Mouse (Mus musculus) monocyte, adult 5-6 weeks (primary cell): Measurements from ENCODE around the gene Ppm1a. TPM values are rescaled to one million over a fixed set of nuclear protein-coding genes. Genes with fewer than 3 reads are reported as not detected.

ENCODE experiments used
- ATAC-seq: fragments of 153-309, 156-312 bp; replicated peaks from 2 replicates; pipeline ENCODE4 v1.8.0; 2017; ENCODE audit warnings: mild to moderate bottlenecking; ENCODE audit not compliant: low TSS enrichment, insufficient number of reproducible peaks, severe bottlenecking, poor library complexity, low FRiP score
- total RNA-seq: library from RNA; stranded (forward); fragments of 200-1000, 200-491, 200-594 nt; gene quantifications from 3 replicates; pipeline ENCODE4 v1.2.3, GENCODE M21; 2017

Gene Ppm1a
- total RNA-seq: 150 to 232 TPM (median 173 TPM) in 3 replicates

- no peak for ATAC-seq
Measured at GRCm38 (mm10) chr12:72757086-72757485, at the start of gene Ppm1a. Gene Ppm1a, plus strand, starts transcription at chr12:72757455.

GRCm38 (mm10) chr12:72709981-72710380 is 47.3 kb upstream of the Ppm1a start:
- ATAC-seq: no peak

GRCm38 (mm10) chr12:72714896-72715295 is 42.4 kb upstream of the Ppm1a start:
- ATAC-seq: no peak

- ATAC-seq: no peak
Measured at GRCm38 (mm10) chr12:72715846-72716245, 41.4 kb upstream of the Ppm1a start.

- ATAC-seq: no peak
Measured at GRCm38 (mm10) chr12:72719046-72719445, 38.2 kb upstream of the Ppm1a start.

GRCm38 (mm10) chr12:72719452-72720087 is 37.7 kb upstream of the Ppm1a start:
- ATAC-seq: no peak

GRCm38 (mm10) chr12:72721710-72722109 is 35.5 kb upstream of the Ppm1a start:
- ATAC-seq: no peak

GRCm38 (mm10) chr12:72723965-72724364 is 33.3 kb upstream of the Ppm1a start:
- ATAC-seq: no peak

GRCm38 (mm10) chr12:72727021-72727420 is 30.2 kb upstream of the Ppm1a start:
- no peak for ATAC-seq

- no peak for ATAC-seq
Measured at GRCm38 (mm10) chr12:72727611-72728010, 29.6 kb upstream of the Ppm1a start.

- no peak for ATAC-seq
Measured at GRCm38 (mm10) chr12:72734112-72734511, 23.1 kb upstream of the Ppm1a start.

GRCm38 (mm10) chr12:72741176-72741575 is 16.1 kb upstream of the Ppm1a start:
- no peak for ATAC-seq

GRCm38 (mm10) chr12:72744803-72745360 is 12.4 kb upstream of the Ppm1a start:
- ATAC-seq: no peak

- ATAC-seq: no peak
Measured at GRCm38 (mm10) chr12:72745486-72745885, 11.8 kb upstream of the Ppm1a start.

GRCm38 (mm10) chr12:72748341-72748740 is 8.9 kb upstream of the Ppm1a start:
- no peak for ATAC-seq

- ATAC-seq: no peak
Measured at GRCm38 (mm10) chr12:72748841-72749240, 8.4 kb upstream of the Ppm1a start.

GRCm38 (mm10) chr12:72749500-72749899 is 7.8 kb upstream of the Ppm1a start:
- ATAC-seq: no peak

- no peak for ATAC-seq
Measured at GRCm38 (mm10) chr12:72750016-72750415, 7.2 kb upstream of the Ppm1a start.

GRCm38 (mm10) chr12:72750606-72751005 is 6.6 kb upstream of the Ppm1a start:
- ATAC-seq: no peak

GRCm38 (mm10) chr12:72757596-72757995 is 341 bp downstream of the Ppm1a start:
- no peak for ATAC-seq

- ATAC-seq: no peak
Measured at GRCm38 (mm10) chr12:72759956-72760355, 2.7 kb downstream of the Ppm1a start.
